Mouse (Mus musculus) liver, postnatal 0 days (tissue): ENCODE measurements at regions not wholly inside any gene's neighbourhood (a gene's known extent, or its start where the extent isn't known, plus 50 kb on each side); places are given as distances from the start of the nearest gene placed in this dataset.

Experiments
- CTCF ChIP-seq: sonication (generic); IDR thresholded peaks from 2 replicates; pipeline ENCODE4 v1.5.1; 2016; ENCODE audit warnings: antibody characterized with exemption, low read depth
- EP300 ChIP-seq: IDR thresholded peaks from 2 replicates; pipeline ENCODE4 v1.6.1; 2016; ENCODE audit warnings: antibody characterized with exemption, low read depth, mild to moderate bottlenecking

GRCm38 (mm10) chr5:150901661-150902060 is 50.7 kb upstream of the Kl start:
- no peak for TF ChIP-seq CTCF
- TF ChIP-seq EP300 = no peak
